Mouse (Mus musculus) CD4-positive helper T cell, adult 2 months (primary cell): ENCODE data around the gene Ascc3.

Experiments
- DNase-seq: peaks from one replicate; pipeline ENCODE4 v3.0.0-alpha.2; 2012; ENCODE audit warnings: low read depth, missing footprints, low spot score

Gene Ascc3

DNA sequence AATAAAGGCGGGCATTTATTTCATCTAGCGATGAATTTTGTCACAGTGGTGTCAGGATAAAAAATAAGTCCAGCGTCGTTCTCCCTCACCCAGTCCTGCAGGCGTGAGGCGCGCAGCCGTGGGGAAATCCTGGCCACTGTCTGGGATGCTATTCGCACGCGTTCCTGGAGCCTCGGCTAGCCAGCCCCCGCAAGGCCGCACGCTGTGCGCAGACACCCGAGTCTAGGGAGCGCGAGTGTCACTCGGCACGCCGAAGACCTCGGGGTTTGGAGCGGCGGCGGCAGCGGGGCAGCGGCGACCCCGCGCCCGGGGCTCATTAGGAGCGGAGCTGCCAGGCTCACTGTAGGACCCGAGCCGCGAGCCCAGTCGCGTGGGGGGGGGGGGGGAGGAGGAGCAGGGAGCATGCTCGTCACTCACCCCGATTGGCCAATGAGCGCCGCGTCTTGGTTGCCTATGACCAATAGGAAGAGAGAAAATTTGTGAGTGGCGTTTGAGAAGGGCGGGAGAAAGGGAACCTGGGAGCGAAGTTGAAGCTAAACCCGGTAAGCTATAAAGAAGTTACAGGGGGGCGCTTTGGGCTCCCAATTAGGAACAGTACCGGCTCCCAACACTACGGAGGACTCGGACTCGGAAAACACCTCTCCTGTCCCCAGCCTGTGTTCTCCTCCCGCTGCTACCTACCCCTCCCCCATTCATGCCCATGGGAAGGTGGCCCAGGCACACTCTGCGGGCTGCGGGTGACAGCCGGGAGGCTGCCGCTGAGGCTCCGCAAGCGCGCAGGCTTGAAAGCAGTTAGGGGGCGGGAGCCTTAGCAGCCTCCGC lies 301.9 kb downstream of the Ascc3 start, which contains the start of gene Sim1:
Gene Sim1, plus strand, starts transcription at position 585 of the 822 bp plus-strand sequence.
- peak; percentile 45 for DNase-seq

- peak; percentile 13 for DNase-seq
Observed at GRCm38 (mm10) chr10:50895091-50895790, 302.8 kb downstream of the Ascc3 start.

- DNase-seq: no peak
Observed at GRCm38 (mm10) chr10:50895881-50896766, 303.7 kb downstream of the Ascc3 start.

DNA sequence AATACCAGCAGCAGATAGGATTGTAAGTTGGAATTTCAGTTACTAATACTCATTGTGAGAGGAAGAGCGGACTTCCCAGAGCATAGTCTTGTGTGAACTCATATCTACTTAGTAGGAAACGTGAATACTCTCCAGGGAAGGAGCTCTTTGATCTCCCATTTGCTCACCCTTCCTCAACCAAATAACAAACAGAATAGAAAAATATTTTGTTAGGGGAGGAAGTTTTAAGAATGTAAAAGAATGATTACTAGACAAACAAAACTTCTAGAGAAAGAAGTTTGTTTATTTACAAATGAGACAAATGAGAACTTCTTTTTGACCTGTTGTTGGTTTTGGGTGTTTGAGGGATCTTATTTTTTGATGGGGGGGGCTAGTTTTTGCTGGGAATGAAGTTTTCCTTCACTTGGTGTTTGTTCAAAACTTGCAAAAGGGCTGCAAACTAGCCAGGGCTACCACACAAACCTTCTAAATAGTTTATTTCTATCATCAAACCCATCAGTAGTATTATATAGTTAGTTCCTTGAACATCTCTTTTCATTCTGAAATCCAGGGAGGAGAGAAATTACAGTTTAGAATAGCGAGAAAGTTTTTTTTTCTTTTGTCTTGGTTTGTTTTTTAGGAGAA lies 304.4 kb downstream of the Ascc3 start:
- DNase-seq: no peak

- peak; percentile 30 for DNase-seq
Observed at GRCm38 (mm10) chr10:50897530-50898471, 305.3 kb downstream of the Ascc3 start.

DNA sequence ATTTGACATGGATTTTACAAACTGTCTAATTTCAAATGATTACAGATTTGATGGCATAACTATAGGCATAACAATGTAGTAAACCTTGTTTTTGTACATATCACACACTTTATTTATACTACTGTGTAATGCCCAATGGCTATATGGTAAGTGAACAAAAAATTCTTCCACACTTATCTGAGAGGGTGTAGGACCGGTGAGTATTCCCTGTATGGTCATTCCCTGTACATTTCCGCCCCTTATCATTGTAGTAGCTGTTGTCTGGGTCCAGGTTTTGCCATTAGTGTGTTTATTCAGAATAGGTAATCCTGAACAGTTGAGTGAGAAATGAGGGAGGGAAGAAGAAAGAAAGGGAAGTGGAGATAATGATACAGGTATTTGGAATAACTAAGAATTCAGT lies 306.2 kb downstream of the Ascc3 start:
- DNase-seq: no peak

- no peak for DNase-seq
Observed at GRCm38 (mm10) chr10:50899846-50900745, 307.6 kb downstream of the Ascc3 start.
